Mouse (Mus musculus): ENCODE data around the gene Foxd4. TPM values are rescaled to one million over a fixed set of nuclear protein-coding genes. Genes with fewer than 3 reads are reported as not detected.
A peak's percentile ranks its signal among the peaks of the same experiment; 100 is the strongest.

The Foxd4 gene
- not detected for total RNA-seq (2022)

- no peak for DNase-seq (ENCODE audit: low spot score in 2 of 2)
These were observed at the start of gene Foxd4 for GRCm38 (mm10) chr19:24900581-24901220. Gene Foxd4 (minus strand): TSS chr19:24901197.

GRCm38 (mm10) chr19:24945521-24946262, 44.7 kb upstream of the Foxd4 start:
- DNase-seq (ENCODE audit: low spot score in 2 of 2) = no peak

- DNase-seq (ENCODE audit: low spot score in 2 of 2) = no peak
These were observed 36.1 kb upstream of the Foxd4 start for GRCm38 (mm10) chr19:24937084-24937483.

GRCm38 (mm10) chr19:24929041-24929440, 28.0 kb upstream of the Foxd4 start:
- no peak for DNase-seq (ENCODE audit: low spot score in 2 of 2)

- DNase-seq (ENCODE audit: low spot score in 2 of 2) = no peak
These were observed 19.9 kb upstream of the Foxd4 start for GRCm38 (mm10) chr19:24920866-24921265.

- DNase-seq (ENCODE audit: low spot score in 2 of 2) = no peak
These were observed 7.6 kb upstream of the Foxd4 start for GRCm38 (mm10) chr19:24908385-24909155.

GRCm38 (mm10) chr19:24907655-24908054, 6.7 kb upstream of the Foxd4 start:
- DNase-seq (ENCODE audit: low spot score in 2 of 2) = no peak

- DNase-seq (ENCODE audit: low spot score in 2 of 2) = no peak
These were observed 1.8 kb upstream of the Foxd4 start for GRCm38 (mm10) chr19:24902821-24903220.

- DNase-seq (ENCODE audit: low spot score in 2 of 2) = no peak
These were observed 1.3 kb upstream of the Foxd4 start for GRCm38 (mm10) chr19:24902256-24902655.

- DNase-seq (ENCODE audit: low spot score in 2 of 2) = no peak
These were observed 669 bp upstream of the Foxd4 start for GRCm38 (mm10) chr19:24901666-24902065.

- DNase-seq (ENCODE audit: low spot score in 2 of 2) = no peak
These were observed 1.1 kb downstream of the Foxd4 start for GRCm38 (mm10) chr19:24899578-24900544.

- DNase-seq (ENCODE audit: low spot score in 2 of 2) = no peak
These were observed 2.0 kb downstream of the Foxd4 start for GRCm38 (mm10) chr19:24898737-24899577.

GRCm38 (mm10) chr19:24897896-24898736, 2.9 kb downstream of the Foxd4 start:
- no peak for DNase-seq (ENCODE audit: low spot score in 2 of 2)

- no peak for DNase-seq (ENCODE audit: low spot score in 2 of 2)
These were observed 3.7 kb downstream of the Foxd4 start for GRCm38 (mm10) chr19:24897006-24897895.

GRCm38 (mm10) chr19:24896536-24896935, 4.5 kb downstream of the Foxd4 start:
- no peak for DNase-seq (ENCODE audit: low spot score in 2 of 2)

- DNase-seq (ENCODE audit: low spot score in 2 of 2) = no peak
These were observed 14.1 kb downstream of the Foxd4 start for GRCm38 (mm10) chr19:24886888-24887287.

- peak in 1 of 2 experiments; percentile 70 for DNase-seq (ENCODE audit: low spot score in 2 of 2)
These were observed 15.5 kb downstream of the Foxd4 start for GRCm38 (mm10) chr19:24885504-24885903.

- DNase-seq (ENCODE audit: low spot score in 2 of 2) = no peak
These were observed 19.8 kb downstream of the Foxd4 start for GRCm38 (mm10) chr19:24881237-24881636.

All from layer of hippocampus, adult 8-10 months (tissue).